Mouse (Mus musculus): Measurements from ENCODE around the gene 7530416G11Rik. TPM values are rescaled to one million over a fixed set of nuclear protein-coding genes. Genes with fewer than 3 reads are reported as not detected.

Gene 7530416G11Rik
- polyA plus RNA-seq, 1 experiment from 2014 or later = not detected

- H3K9ac ChIP-seq = no peak overlapping the region
- peak overlapping the region; percentile 69 for H3K27ac ChIP-seq (replicated peaks)
- H3K27me3 ChIP-seq = no peaks in the 10 kb centered on the region
- ATAC-seq (ENCODE audit: insufficient number of reproducible peaks, low FRiP score, low TSS enrichment, low read depth) = no peak
- no peaks in the 10 kb centered on the region for H3K9me3 ChIP-seq (replicated peaks)
- 38% methylated on average over 5 of the region's 5 CpGs for WGBS
- peaks cover 20% of the 10 kb centered on the region for H3K4me1 ChIP-seq
- no peak overlapping the region for H3K4me3 ChIP-seq (replicated peaks)
- no peak overlapping the region for H3K4me2 ChIP-seq (replicated peaks)
- no peaks in the 10 kb centered on the region for H3K36me3 ChIP-seq
These were observed 23.1 kb downstream of the 7530416G11Rik start for GRCm38 (mm10) chr15:85479919-85480318.

DNA sequence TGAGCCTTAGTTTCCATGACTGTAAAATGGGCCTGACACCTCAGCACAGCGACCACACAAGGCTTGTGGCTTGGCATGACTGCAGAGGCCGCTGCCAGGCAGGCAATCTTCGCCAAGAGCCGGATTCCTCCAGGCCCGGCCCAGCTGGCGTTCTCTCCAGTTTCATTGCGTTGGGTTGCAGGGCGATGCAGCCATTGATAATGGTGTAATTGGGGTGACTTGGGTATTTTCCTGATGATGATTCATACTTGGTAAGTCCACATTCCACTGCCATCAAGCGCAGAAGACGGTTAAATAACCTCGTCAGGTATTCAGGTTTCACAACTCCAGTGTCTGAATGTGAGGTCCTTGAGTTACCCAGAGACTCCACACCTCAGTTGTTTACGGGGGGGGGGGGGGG, 23.7 kb downstream of the 7530416G11Rik start:
- no peaks in the 10 kb centered on the region for H3K27me3 ChIP-seq
- no peak for ATAC-seq (ENCODE audit: insufficient number of reproducible peaks, low FRiP score, low TSS enrichment, low read depth)
- peaks cover 22% of the 10 kb centered on the region for H3K4me1 ChIP-seq
- no peak overlapping the region for H3K4me3 ChIP-seq (replicated peaks)
- no peak overlapping the region for H3K9ac ChIP-seq
- peak overlapping the region; percentile 69 for H3K27ac ChIP-seq (replicated peaks)
- no peaks in the 10 kb centered on the region for H3K36me3 ChIP-seq
- no peak overlapping the region for H3K4me2 ChIP-seq (replicated peaks)
- WGBS = 58% methylated on average over 12 of the region's 12 CpGs
- H3K9me3 ChIP-seq (replicated peaks) = no peaks in the 10 kb centered on the region

DNA sequence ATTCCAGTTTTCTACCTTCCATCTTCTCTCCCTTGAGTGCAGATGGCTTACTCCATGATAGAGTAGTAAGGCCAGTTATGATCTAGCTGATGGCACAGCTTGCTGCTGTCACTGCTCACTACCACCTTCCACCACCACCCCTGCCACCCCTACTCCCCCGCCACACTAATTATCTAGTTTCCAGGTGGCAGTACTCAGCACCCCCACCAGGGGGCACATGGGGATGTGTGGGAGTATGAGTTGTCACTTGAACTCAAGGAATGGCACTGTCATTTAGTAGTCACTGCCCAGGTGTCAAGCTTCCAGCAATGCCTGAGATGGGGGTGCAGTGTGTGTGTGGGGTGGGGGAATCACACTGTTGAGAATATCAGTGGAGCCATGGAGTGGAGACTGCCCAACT, 25.4 kb downstream of the 7530416G11Rik start:
- Histone ChIP-seq H3K9ac (no peak overlapping the region), H3K27ac (replicated peaks) (no peak overlapping the region), H3K9me3 (replicated peaks) (no peaks in the 10 kb centered on the region), H3K4me2 (replicated peaks) (no peak overlapping the region), H3K27me3 (no peaks in the 10 kb centered on the region), H3K36me3 (no peaks in the 10 kb centered on the region), H3K4me3 (replicated peaks) (no peak overlapping the region), H3K4me1 (peaks cover 22% of the 10 kb centered on the region)
- no peak for ATAC-seq (ENCODE audit: insufficient number of reproducible peaks, low FRiP score, low TSS enrichment, low read depth)
- WGBS = 5% methylated on average over 1 of the region's 1 CpGs

GRCm38 (mm10) chr15:85474697-85475096, 28.3 kb downstream of the 7530416G11Rik start:
- H3K9ac ChIP-seq = no peak overlapping the region
- ATAC-seq (ENCODE audit: insufficient number of reproducible peaks, low FRiP score, low TSS enrichment, low read depth) = no peak
- H3K36me3 ChIP-seq = no peaks in the 10 kb centered on the region
- H3K27ac ChIP-seq (replicated peaks) = no peak overlapping the region
- 56% methylated on average over 3 of the region's 3 CpGs for WGBS
- no peaks in the 10 kb centered on the region for H3K9me3 ChIP-seq (replicated peaks)
- peaks cover 11% of the 10 kb centered on the region; the same call in 1 of the 2 replicates for H3K4me1 ChIP-seq
- H3K4me3 ChIP-seq (replicated peaks) = no peak overlapping the region
- no peak overlapping the region for H3K4me2 ChIP-seq (replicated peaks)
- H3K27me3 ChIP-seq = no peaks in the 10 kb centered on the region

GRCm38 (mm10) chr15:85469401-85469800, 33.6 kb downstream of the 7530416G11Rik start:
- Histone ChIP-seq H3K9ac (no peak overlapping the region), H3K4me1 (no peaks in the 10 kb centered on the region), H3K4me3 (replicated peaks) (no peak overlapping the region), H3K36me3 (peaks cover 32% of the 10 kb centered on the region), H3K9me3 (replicated peaks) (no peaks in the 10 kb centered on the region), H3K27ac (replicated peaks) (no peak overlapping the region), H3K4me2 (replicated peaks) (no peak overlapping the region), H3K27me3 (no peaks in the 10 kb centered on the region)
- ATAC-seq (ENCODE audit: insufficient number of reproducible peaks, low FRiP score, low TSS enrichment, low read depth) = no peak
- 84% methylated on average over 6 of the region's 6 CpGs for WGBS

DNA sequence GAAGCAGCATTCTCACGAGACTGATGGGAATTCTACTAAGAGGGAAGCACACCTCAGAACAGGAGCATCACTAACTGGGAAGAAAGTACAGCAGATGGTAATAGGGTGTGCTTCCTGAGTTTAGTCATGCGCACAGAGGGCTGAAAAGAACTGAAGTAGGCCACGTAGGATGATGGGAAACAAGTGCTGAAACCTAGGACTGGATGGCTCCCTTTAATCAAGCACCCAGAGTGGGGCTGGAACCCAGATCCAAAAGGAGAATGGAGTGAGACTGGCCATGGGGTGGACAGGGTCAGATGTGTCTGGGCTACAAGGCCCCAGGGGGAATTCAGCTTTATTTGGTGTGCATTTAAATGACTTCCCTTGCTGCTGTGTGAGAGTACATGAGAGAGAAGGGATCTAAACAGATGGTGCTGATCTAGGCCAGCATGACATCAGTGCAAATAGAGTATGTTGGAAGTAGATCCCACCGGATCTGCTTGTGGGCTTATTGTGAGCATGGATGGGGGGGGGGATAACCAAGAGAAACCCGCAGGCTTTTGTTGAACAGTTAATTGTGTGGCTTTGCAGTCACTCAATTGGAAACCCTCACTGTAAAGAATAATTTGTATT, 36.5 kb downstream of the 7530416G11Rik start:
- Histone ChIP-seq H3K4me2 (replicated peaks) (no peak overlapping the region), H3K27me3 (no peaks in the 10 kb centered on the region), H3K4me1 (0 out of 2 replicates have a peak, but pooled peaks cover 3% of the 10 kb centered on the region), H3K9ac (no peak overlapping the region), H3K27ac (replicated peaks) (no peak overlapping the region), H3K4me3 (replicated peaks) (no peak overlapping the region), H3K36me3 (peaks cover 57% of the 10 kb centered on the region), H3K9me3 (replicated peaks) (no peaks in the 10 kb centered on the region)
- ATAC-seq (ENCODE audit: insufficient number of reproducible peaks, low FRiP score, low TSS enrichment, low read depth) = no peak
- WGBS = 85% methylated on average over 5 of the region's 5 CpGs

GRCm38 (mm10) chr15:85464823-85465565, 38.0 kb downstream of the 7530416G11Rik start:
- Histone ChIP-seq H3K36me3 (peaks cover 69% of the 10 kb centered on the region), H3K9me3 (replicated peaks) (no peaks in the 10 kb centered on the region), H3K4me2 (replicated peaks) (no peak overlapping the region), H3K4me1 (0 out of 2 replicates have a peak, but pooled peaks cover 3% of the 10 kb centered on the region), H3K27me3 (no peaks in the 10 kb centered on the region), H3K4me3 (replicated peaks) (no peak overlapping the region), H3K9ac (no peak overlapping the region), H3K27ac (replicated peaks) (no peak overlapping the region)
- WGBS = 63% methylated on average over 10 of the region's 10 CpGs
- ATAC-seq (ENCODE audit: insufficient number of reproducible peaks, low FRiP score, low TSS enrichment, low read depth) = no peak

DNA sequence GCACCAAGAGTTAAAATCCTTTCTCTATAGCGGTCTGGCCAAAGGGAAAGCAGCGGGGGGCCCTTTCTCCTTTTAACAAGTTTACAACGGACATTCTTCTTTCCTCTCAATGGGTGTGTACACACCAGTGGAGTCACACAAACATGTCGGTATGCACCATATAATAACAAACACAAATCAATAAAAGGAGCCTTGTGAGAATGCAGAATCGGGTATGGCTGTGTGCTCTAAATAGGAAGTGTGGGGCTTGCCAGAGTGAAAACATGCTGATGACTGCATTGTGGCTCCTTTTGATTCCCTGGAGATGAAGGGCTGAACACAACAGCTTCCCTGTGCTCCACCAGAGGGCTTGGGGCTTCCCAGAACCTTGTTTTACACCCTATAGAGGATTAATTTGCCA, 38.8 kb downstream of the 7530416G11Rik start:
- peaks cover 73% of the 10 kb centered on the region for H3K36me3 ChIP-seq

GRCm38 (mm10) chr15:85463027-85463790, 39.8 kb downstream of the 7530416G11Rik start:
- no peak overlapping the region for H3K4me2 ChIP-seq (replicated peaks)
- ATAC-seq (ENCODE audit: insufficient number of reproducible peaks, low FRiP score, low TSS enrichment, low read depth) = no peak
- peaks cover 10% of the 10 kb centered on the region; the same call in 1 of the 2 replicates for H3K4me1 ChIP-seq
- H3K36me3 ChIP-seq = peaks cover 70% of the 10 kb centered on the region
- no peaks in the 10 kb centered on the region for H3K9me3 ChIP-seq (replicated peaks)
- no peak overlapping the region for H3K9ac ChIP-seq
- no peaks in the 10 kb centered on the region for H3K27me3 ChIP-seq
- no peak overlapping the region for H3K27ac ChIP-seq (replicated peaks)
- H3K4me3 ChIP-seq (replicated peaks) = no peak overlapping the region
- 70% methylated on average over 13 of the region's 13 CpGs for WGBS

More for the DNA sequence above, 38.8 kb downstream of the 7530416G11Rik start:
- H3K9ac ChIP-seq = no peak overlapping the region
- ATAC-seq (ENCODE audit: insufficient number of reproducible peaks, low FRiP score, low TSS enrichment, low read depth) = no peak
- H3K4me3 ChIP-seq (replicated peaks) = no peak overlapping the region
- no peaks in the 10 kb centered on the region for H3K9me3 ChIP-seq (replicated peaks)
- WGBS = 21% methylated on average over 5 of the region's 5 CpGs
- peaks cover 5% of the 10 kb centered on the region; the same call in 1 of the 2 replicates for H3K4me1 ChIP-seq
- no peak overlapping the region for H3K4me2 ChIP-seq (replicated peaks)
- no peaks in the 10 kb centered on the region for H3K27me3 ChIP-seq
- H3K27ac ChIP-seq (replicated peaks) = no peak overlapping the region

- H3K27ac ChIP-seq (replicated peaks) = no peak overlapping the region
These were observed 40.9 kb downstream of the 7530416G11Rik start for GRCm38 (mm10) chr15:85462138-85462537.

GRCm38 (mm10) chr15:85461541-85461940, 41.5 kb downstream of the 7530416G11Rik start:
- WGBS = 77% methylated on average over 4 of the region's 4 CpGs
- Histone ChIP-seq H3K36me3 (peaks cover 62% of the 10 kb centered on the region), H3K27ac (replicated peaks) (no peak overlapping the region)

More at GRCm38 (mm10) chr15:85462138-85462537, 40.9 kb downstream of the 7530416G11Rik start:
- H3K4me3 ChIP-seq (replicated peaks) = no peak overlapping the region
- H3K4me1 ChIP-seq = peaks cover 15% of the 10 kb centered on the region; the same call in 1 of the 2 replicates
- H3K27me3 ChIP-seq = no peaks in the 10 kb centered on the region
- 88% methylated on average over 4 of the region's 4 CpGs for WGBS
- H3K9me3 ChIP-seq (replicated peaks) = no peaks in the 10 kb centered on the region
- H3K36me3 ChIP-seq = peaks cover 68% of the 10 kb centered on the region
- no peak overlapping the region for H3K4me2 ChIP-seq (replicated peaks)
- H3K9ac ChIP-seq = no peak overlapping the region
- ATAC-seq (ENCODE audit: insufficient number of reproducible peaks, low FRiP score, low TSS enrichment, low read depth) = no peak

More at GRCm38 (mm10) chr15:85461541-85461940, 41.5 kb downstream of the 7530416G11Rik start:
- Histone ChIP-seq H3K27me3 (no peaks in the 10 kb centered on the region), H3K4me1 (peaks cover 16% of the 10 kb centered on the region; the same call in 1 of the 2 replicates), H3K9me3 (replicated peaks) (no peaks in the 10 kb centered on the region), H3K4me2 (replicated peaks) (no peak overlapping the region), H3K9ac (no peak overlapping the region), H3K4me3 (replicated peaks) (no peak overlapping the region)
- ATAC-seq (ENCODE audit: insufficient number of reproducible peaks, low FRiP score, low TSS enrichment, low read depth) = no peak
